Mouse (Mus musculus) heart, postnatal 0 days (tissue): ENCODE data around the gene Gm37419.

Source experiments
- CTCF ChIP-seq: IDR thresholded peaks from 2 replicates; pipeline ENCODE4 v1.5.1; 2016; ENCODE audit warnings: antibody characterized with exemption, control low read depth, low read depth
- EP300 ChIP-seq: IDR thresholded peaks from 2 replicates; pipeline ENCODE4 v1.6.1; 2016; ENCODE audit warnings: antibody characterized with exemption, low read depth

GRCm38 (mm10) chr16:24022605-24023004 lies 34.3 kb downstream of the Gm37419 start:
- TF ChIP-seq CTCF (no peak), EP300 (no peak)
